Mouse (Mus musculus) bone marrow macrophage, adult 2 months (primary cell): Measurements from ENCODE around the gene Lkaaear1.

Experiments used
- CTCF ChIP-seq: IDR thresholded peaks from 2 replicates; pipeline ENCODE4 v1.5.1; 2012; ENCODE audit warnings: low read depth, mild to moderate bottlenecking, low read length, moderate library complexity
- POLR2A ChIP-seq: IDR thresholded peaks from 2 replicates; pipeline ENCODE4 v1.6.1; 2012; ENCODE audit warnings: mild to moderate bottlenecking, low read depth, low read length, borderline replicate concordance

DNA sequence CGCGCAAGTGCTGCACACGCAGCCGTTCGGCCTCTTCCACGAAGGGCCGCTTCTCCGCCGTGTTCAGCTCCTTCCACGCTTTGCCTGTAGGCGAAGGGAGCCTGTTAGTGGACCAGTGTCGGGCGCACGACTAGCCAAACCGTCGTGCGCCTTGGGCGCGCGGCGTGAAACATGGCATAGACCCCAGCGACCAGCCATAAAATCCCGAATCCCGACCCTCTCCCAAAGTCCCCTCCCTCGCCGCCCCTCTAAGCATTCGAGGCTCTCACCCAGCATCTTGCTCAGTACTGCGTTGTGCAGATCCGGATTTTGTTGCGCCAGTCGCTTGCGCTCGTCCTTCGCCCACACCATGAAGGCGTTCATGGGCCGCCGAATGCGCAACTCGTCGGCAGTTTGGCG lies 27.3 kb downstream of the Lkaaear1 start:
- TF ChIP-seq POLR2A (no peak), CTCF (no peak)
